Comparison of ENCODE assay signal across 8 mouse cellular contexts in genomic region chr4:97647700-97648435, GRCm38 (mm10).
DNase-seq lines count a peak whose midpoint lies in the region.

No protein-coding gene starts in this region.

- intact Hi-C loops in gastrocnemius, postnatal 14 days (cut with DNase I; ENCODE audit: low total_unique reads) = no loop called here
- intact Hi-C loops in left cerebral cortex, postnatal 10 days (cut with DNase I) = no loop called here

- peak; percentile 25 for DNase-seq in gastrocnemius, postnatal 14 days
- no peak for DNase-seq in gastrocnemius, adult 18-20 months (ENCODE audit: low spot score)
- peak; percentile 88 for DNase-seq in cerebellum, adult 18-20 months
- peak; percentile 57 for DNase-seq in forelimb bud, embryonic 11.5 days (ENCODE audit: low read depth, low spot score)
- peak; percentile 36 to 47 for DNase-seq in left cerebral cortex, postnatal 10 days (ENCODE audit: extremely low spot score in 1 of 2, low spot score in 2 of 2)
- peak; percentile 50 for DNase-seq in right cerebral cortex, postnatal 4 days
- DNase-seq in spleen, postnatal 14 days (ENCODE audit: low spot score in 2 of 2) = no peak
- no peak for DNase-seq in urinary bladder, postnatal 14 days (ENCODE audit: low spot score)

Comparison
In these comparisons a context has a peak if more than half of its experiments do, and no peak if none do; other contexts are left out.
1. DNase-seq: peak in gastrocnemius, postnatal 14 days (single experiment), cerebellum, adult 18-20 months (2 of 2), forelimb bud, embryonic 11.5 days (single experiment), left cerebral cortex, postnatal 10 days (2 of 2) and right cerebral cortex, postnatal 4 days (single experiment); none in gastrocnemius, adult 18-20 months (single experiment), spleen, postnatal 14 days (0 of 2) and urinary bladder, postnatal 14 days (single experiment).